Mouse (Mus musculus) kidney, adult 11 months (tissue): ENCODE measurements around the gene Zdhhc3.
A peak's percentile ranks its signal among the peaks of the same experiment; 100 is the strongest.

Source experiments
- DNase-seq: peaks from one replicate; pipeline ENCODE4 v3.0.0; 2022

Gene Zdhhc3

GRCm38 (mm10) chr9:123113931-123114330 lies 926 bp upstream of the Zdhhc3 start:
- DNase-seq = no peak

- DNase-seq = no peak
These were observed 1.2 kb downstream of the Zdhhc3 start for GRCm38 (mm10) chr9:123111751-123112221.

- DNase-seq = no peak
These were observed 3.8 kb downstream of the Zdhhc3 start for GRCm38 (mm10) chr9:123109188-123109587.

GRCm38 (mm10) chr9:123107186-123107585 lies 5.8 kb downstream of the Zdhhc3 start:
- no peak for DNase-seq

- DNase-seq = no peak
These were observed 8.6 kb downstream of the Zdhhc3 start for GRCm38 (mm10) chr9:123104362-123104761.

- DNase-seq = no peak
These were observed 9.6 kb downstream of the Zdhhc3 start for GRCm38 (mm10) chr9:123103425-123103824.

GRCm38 (mm10) chr9:123099631-123100455 lies 13.2 kb downstream of the Zdhhc3 start:
- DNase-seq = no peak

- no peak for DNase-seq
These were observed 22.2 kb downstream of the Zdhhc3 start for GRCm38 (mm10) chr9:123090844-123091243.

- DNase-seq = no peak
These were observed 25.4 kb downstream of the Zdhhc3 start for GRCm38 (mm10) chr9:123087558-123087957.

- no peak for DNase-seq
These were observed 27.6 kb downstream of the Zdhhc3 start for GRCm38 (mm10) chr9:123085373-123085772.

GRCm38 (mm10) chr9:123080796-123081195 lies 32.2 kb downstream of the Zdhhc3 start:
- no peak for DNase-seq

- no peak for DNase-seq
These were observed 32.6 kb downstream of the Zdhhc3 start for GRCm38 (mm10) chr9:123080355-123080754.

- no peak for DNase-seq
These were observed 33.9 kb downstream of the Zdhhc3 start for GRCm38 (mm10) chr9:123079149-123079548.

- no peak for DNase-seq
These were observed 52.8 kb downstream of the Zdhhc3 start for GRCm38 (mm10) chr9:123060172-123060571.

GRCm38 (mm10) chr9:123058724-123059292 lies 54.2 kb downstream of the Zdhhc3 start:
- no peak for DNase-seq

- no peak for DNase-seq
These were observed 65.3 kb downstream of the Zdhhc3 start for GRCm38 (mm10) chr9:123047665-123048064.

- no peak for DNase-seq
These were observed 78.6 kb downstream of the Zdhhc3 start, which contains the start of gene Tgm4 for GRCm38 (mm10) chr9:123034426-123034825. Gene Tgm4, plus strand, starts transcription at chr9:123034726.

- DNase-seq = no peak
These were observed 81.3 kb downstream of the Zdhhc3 start for GRCm38 (mm10) chr9:123031496-123032246.

- no peak for DNase-seq
These were observed 88.8 kb downstream of the Zdhhc3 start for GRCm38 (mm10) chr9:123024201-123024600.

GRCm38 (mm10) chr9:123021636-123022379 lies 91.2 kb downstream of the Zdhhc3 start:
- peak; percentile 34 for DNase-seq

GRCm38 (mm10) chr9:123020995-123021631 lies 91.9 kb downstream of the Zdhhc3 start, which contains the start of gene Tmem42:
Gene Tmem42, plus strand, starts transcription at chr9:123021326.
- DNase-seq = peak; percentile 90
